Mouse (Mus musculus) CH12.LX (cell line): ENCODE measurements at regions not wholly inside any gene's neighbourhood (a gene's known extent, or its start where the extent isn't known, plus 50 kb on each side); places are given as distances from the start of the nearest gene placed in this dataset.

Source experiments
- DNase-seq: peaks from one replicate; pipeline ENCODE4 v3.0.0-alpha.2; 2013; ENCODE audit errors: extremely low read depth
- H3K27ac ChIP-seq: 2 replicates; pipeline ENCODE4 v1.5.1; 2012; ENCODE audit warnings: low read depth, mild to moderate bottlenecking, control low read depth, moderate library complexity; ENCODE audit not compliant: insufficient read depth
- H3K27me3 ChIP-seq: replicated peaks from 2 replicates; pipeline ENCODE3; 2012; ENCODE audit warnings: inconsistent platforms
- H3K36me3 ChIP-seq, 2 experiments: replicated peaks in 1 of 2; 2 replicates each; pipeline versions ENCODE3 to v1.6.1; 2012; ENCODE audit warnings: inconsistent platforms in 1 of 2, low read length in 1 of 2, mild to moderate bottlenecking in 1 of 2, mixed read lengths in 1 of 2, moderate library complexity in 1 of 2; ENCODE audit not compliant: control insufficient read depth in 1 of 2, insufficient read depth in 1 of 2
- H3K4me1 ChIP-seq, 2 experiments: 2 replicates each; pipeline ENCODE4 v1.6.1; 2012; ENCODE audit warnings: inconsistent platforms in 1 of 2, moderate library complexity in 1 of 2; ENCODE audit not compliant: insufficient read depth in 2 of 2, control insufficient read depth in 1 of 2
- H3K4me2 ChIP-seq: 2 replicates; pipeline ENCODE4 v1.6.1; 2012; ENCODE audit warnings: low read depth, mild to moderate bottlenecking, control low read depth; ENCODE audit not compliant: poor library complexity, insufficient read depth, severe bottlenecking
- H3K4me3 ChIP-seq, 3 experiments: fragments of 150-350 bp in 1 of 3; sonication (generic) in 1 of 3; replicated peaks in 1 of 3; 2 replicates each; pipeline versions ENCODE3 to v1.5.1; 2011 to 2012; ENCODE audit warnings: low read depth in 2 of 3, low read length in 2 of 3, mild to moderate bottlenecking in 2 of 3, moderate library complexity in 2 of 3, control low read depth in 1 of 3, improper control_type of control experiment in 1 of 3, inconsistent platforms in 1 of 3, mixed read lengths in 1 of 3; ENCODE audit not compliant: poor library complexity in 1 of 3
- H3K79me2 ChIP-seq: replicated peaks from 2 replicates; pipeline ENCODE4 v1.6.1; 2012; ENCODE audit warnings: mild to moderate bottlenecking, moderate library complexity; ENCODE audit not compliant: control insufficient read depth, poor library complexity, insufficient read depth, severe bottlenecking; ENCODE audit errors: extremely low read depth
- H3K9ac ChIP-seq: 2 replicates; pipeline ENCODE4 v1.6.1; 2012; ENCODE audit warnings: low read depth, mild to moderate bottlenecking, control low read depth, moderate library complexity; ENCODE audit not compliant: insufficient read depth
- H3K9me3 ChIP-seq: replicated peaks from 2 replicates; pipeline ENCODE3; 2012; ENCODE audit warnings: low read length, inconsistent platforms, mixed read lengths
- CHD2 ChIP-seq: IDR thresholded peaks from 2 replicates; pipeline ENCODE4 v1.6.1; 2011; ENCODE audit warnings: low read length, improper control_type of control experiment
- E2F4 ChIP-seq: IDR thresholded peaks from 2 replicates; pipeline ENCODE4 v1.6.1; 2011; ENCODE audit warnings: low read depth, low read length, improper control_type of control experiment; ENCODE audit not compliant: insufficient replicate concordance
- ELF1 ChIP-seq: IDR thresholded peaks from 2 replicates; pipeline ENCODE4 v1.6.1; 2014; ENCODE audit warnings: low read depth, mild to moderate bottlenecking, inconsistent platforms, low read length, improper control_type of control experiment
- EP300 ChIP-seq: IDR thresholded peaks from 2 replicates; pipeline ENCODE4 v1.6.1; 2011; ENCODE audit warnings: low read length, improper control_type of control experiment
- GABPA ChIP-seq: IDR thresholded peaks from 2 replicates; pipeline ENCODE4 v1.6.1; 2012; ENCODE audit warnings: low read depth, low read length, improper control_type of control experiment, inconsistent platforms; ENCODE audit not compliant: insufficient replicate concordance
- HCFC1 ChIP-seq: IDR thresholded peaks from 2 replicates; pipeline ENCODE4 v1.6.1; 2012; ENCODE audit warnings: low read depth, mild to moderate bottlenecking, inconsistent platforms, low read length, improper control_type of control experiment
- IRF4 ChIP-seq: IDR thresholded peaks from 2 replicates; pipeline ENCODE4 v1.6.1; 2014; ENCODE audit warnings: low read depth, mild to moderate bottlenecking, inconsistent platforms, low read length, improper control_type of control experiment
- JUND ChIP-seq: conservative IDR thresholded peaks from 2 replicates; pipeline ENCODE4 v1.6.1; 2011; ENCODE audit warnings: low read depth, low read length, improper control_type of control experiment
- MAFK ChIP-seq: IDR thresholded peaks from 2 replicates; pipeline ENCODE4 v1.6.1; 2011; ENCODE audit warnings: low read length, improper control_type of control experiment; ENCODE audit not compliant: insufficient replicate concordance
- MEF2A ChIP-seq: IDR thresholded peaks from 2 replicates; pipeline ENCODE4 v1.6.1; 2014; ENCODE audit warnings: low read depth, mild to moderate bottlenecking, inconsistent platforms, low read length, improper control_type of control experiment, borderline replicate concordance
- POLR2A ChIP-seq: IDR thresholded peaks from 2 replicates; pipeline ENCODE4 v1.6.1; 2011; ENCODE audit warnings: low read depth, mild to moderate bottlenecking, improper control_type of control experiment, low read length
- POLR2AphosphoS2 ChIP-seq: IDR thresholded peaks from 2 replicates; pipeline ENCODE4 v1.6.1; 2011; ENCODE audit warnings: low read depth, low read length, improper control_type of control experiment
- RAD21 ChIP-seq: IDR thresholded peaks from 2 replicates; pipeline ENCODE4 v1.6.1; 2011; ENCODE audit warnings: low read depth, mild to moderate bottlenecking, low read length, improper control_type of control experiment, moderate library complexity
- SIN3A ChIP-seq: IDR thresholded peaks from 2 replicates; pipeline ENCODE4 v1.6.1; 2012; ENCODE audit warnings: low read length, improper control_type of control experiment, inconsistent platforms
- TBP ChIP-seq: conservative IDR thresholded peaks from 2 replicates; pipeline ENCODE4 v1.6.1; 2011; ENCODE audit warnings: low read depth, low read length, improper control_type of control experiment
- UBTF ChIP-seq: IDR thresholded peaks from 2 replicates; pipeline ENCODE4 v1.6.1; 2012; ENCODE audit warnings: low read depth, mild to moderate bottlenecking, inconsistent platforms, low read length, improper control_type of control experiment, moderate library complexity
- USF1 ChIP-seq: IDR thresholded peaks from 2 replicates; pipeline ENCODE4 v1.6.1; 2014; ENCODE audit warnings: low read depth, mild to moderate bottlenecking, inconsistent platforms, low read length, improper control_type of control experiment
- USF2 ChIP-seq: conservative IDR thresholded peaks from 2 replicates; pipeline ENCODE4 v1.6.1; 2011; ENCODE audit warnings: low read depth, low read length, improper control_type of control experiment
- ZMIZ1 ChIP-seq: IDR thresholded peaks from 2 replicates; pipeline ENCODE4 v1.6.1; 2012; ENCODE audit warnings: low read depth, mild to moderate bottlenecking, inconsistent platforms, low read length, improper control_type of control experiment
- dilution Hi-C: fragments of 300-500 bp; cut with MboI; formaldehyde crosslinking; loops from 2 replicates; pipeline ENCODE4 v1.14.3; 2020; ENCODE audit warnings: low sequenced_read_pairs; ENCODE audit not compliant: extremely low pct_unique_long_range_greater_than_20kb, extremely low pct_ligation_motif_present
- in situ Hi-C: fragments of 300-500 bp; cut with MboI; formaldehyde crosslinking; loops from 3 replicates; pipeline ENCODE4 v1.14.3; 2019; ENCODE audit warnings: low sequenced_read_pairs, low pct_ligation_motif_present, low pct_unique_long_range_greater_than_20kb, mixed read lengths

- in situ Hi-C loops = no loop called here
- no peaks in the 10 kb centered on the region for H3K4me1 ChIP-seq
Observed at GRCm38 (mm10) chr17:51459119-51459518, 280.0 kb upstream of the Tbc1d5 start.

GRCm38 (mm10) chr17:51415746-51416145, 236.6 kb upstream of the Tbc1d5 start:
- no peak for DNase-seq
- dilution Hi-C loops = no loop called here
- Histone ChIP-seq H3K79me2 (no peaks in the 10 kb centered on the region), H3K9ac (no peak overlapping the region), H3K27ac (no peak overlapping the region), H3K4me1 (no peaks in the 10 kb centered on the region), H3K9me3 (no peaks in the 10 kb centered on the region), H3K36me3 (no peaks in the 10 kb centered on the region), H3K27me3 (no peaks in the 10 kb centered on the region), H3K4me3 (no peak overlapping the region), H3K4me2 (no peak overlapping the region)
- in situ Hi-C loops = no loop called here
- no peak for TF ChIP-seq E2F4
- TF ChIP-seq MAFK = no peak
- TF ChIP-seq IRF4 = no peak
- no peak for TF ChIP-seq EP300
- no peak for TF ChIP-seq RAD21
- no peak for TF ChIP-seq ELF1
- TF ChIP-seq JUND = no peak
- no peak for TF ChIP-seq USF2
- no peak for TF ChIP-seq ZMIZ1
- no peak for TF ChIP-seq UBTF
- no peak for TF ChIP-seq POLR2AphosphoS2
- TF ChIP-seq MEF2A = no peak
- TF ChIP-seq USF1 = no peak
- TF ChIP-seq POLR2A = no peak
- no peak for TF ChIP-seq TBP
- TF ChIP-seq HCFC1 = no peak
- no peak for TF ChIP-seq CHD2
- no peak for TF ChIP-seq GABPA
- TF ChIP-seq SIN3A = no peak

More at GRCm38 (mm10) chr17:51459119-51459518, 280.0 kb upstream of the Tbc1d5 start:
- no peak for DNase-seq
- Histone ChIP-seq H3K79me2 (no peaks in the 10 kb centered on the region), H3K36me3 (no peaks in the 10 kb centered on the region)
- dilution Hi-C loops = no loop called here
- TF ChIP-seq TBP = no peak
- no peak for TF ChIP-seq USF1
- TF ChIP-seq, all 38 proteins: peak for 0
- Histone ChIP-seq H3K27ac (no peak overlapping the region), H3K4me2 (no peak overlapping the region), H3K9me3 (no peaks in the 10 kb centered on the region), H3K4me3 (no peak overlapping the region), H3K27me3 (no peaks in the 10 kb centered on the region), H3K9ac (no peak overlapping the region)
